Mouse (Mus musculus) embryo, embryonic 10 days (tissue): Measurements from ENCODE around the gene Gabbr2.
A peak's percentile ranks its signal among the peaks of the same experiment; 100 is the strongest.
"Not testable (repeated sequence)": the region's sequence is repeated elsewhere in the genome, so short reads cannot be mapped to it uniquely, and the experiment has no call there.

Experiments
- DNase-seq: peaks from one replicate; pipeline ENCODE4 v3.0.0-alpha.2; 2015; ENCODE audit warnings: low spot score

The Gabbr2 gene

GRCm38 (mm10) chr4:46650086-46650753, 341.5 kb downstream of the Gabbr2 start, which contains the start of gene Tbc1d2:
Gene Tbc1d2, minus strand, starts transcription at chr4:46650209.
- DNase-seq = peak; percentile 95

DNA sequence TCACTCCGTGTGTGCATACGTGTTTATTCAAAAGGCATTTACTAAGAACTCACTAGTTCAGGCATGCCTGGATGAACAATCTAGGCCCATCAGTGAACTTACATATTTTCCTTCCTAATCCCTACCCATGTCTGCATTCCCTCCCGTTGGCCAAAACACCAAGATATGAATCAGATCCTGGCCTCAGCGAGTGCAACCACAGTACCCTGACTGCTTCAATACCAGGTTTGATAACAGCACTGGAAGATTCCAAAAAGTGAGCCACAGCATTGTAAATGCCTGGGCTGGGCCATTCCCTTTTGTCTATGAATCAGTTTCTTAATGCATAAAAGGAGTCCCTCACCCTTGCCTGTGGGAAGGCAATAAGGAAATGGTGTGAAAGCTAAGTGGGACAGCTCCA, 342.5 kb downstream of the Gabbr2 start:
- no peak for DNase-seq

DNA sequence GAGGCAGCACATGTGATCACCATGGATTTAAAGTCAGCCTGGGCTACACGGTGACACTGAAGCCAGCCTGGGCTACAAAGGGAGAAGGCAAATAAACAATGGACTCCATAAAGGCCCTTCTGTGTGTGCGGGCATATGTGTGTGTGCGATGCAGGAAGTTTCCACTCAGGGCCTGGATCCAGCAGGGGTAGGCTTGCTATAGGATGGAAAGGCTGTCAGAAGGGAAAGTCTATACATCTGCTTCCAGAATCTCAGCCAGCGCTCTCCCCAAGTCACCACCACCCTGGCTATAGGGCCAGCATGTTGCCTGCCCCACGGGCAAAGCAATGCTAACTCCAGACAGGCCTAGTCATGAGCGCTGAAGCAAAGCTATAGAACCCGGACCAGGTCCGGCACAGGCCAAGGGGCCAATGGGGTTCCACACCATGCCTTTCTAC, 348.0 kb downstream of the Gabbr2 start:
- no peak for DNase-seq

GRCm38 (mm10) chr4:46642924-46643675, 348.6 kb downstream of the Gabbr2 start:
- DNase-seq = no peak

DNA sequence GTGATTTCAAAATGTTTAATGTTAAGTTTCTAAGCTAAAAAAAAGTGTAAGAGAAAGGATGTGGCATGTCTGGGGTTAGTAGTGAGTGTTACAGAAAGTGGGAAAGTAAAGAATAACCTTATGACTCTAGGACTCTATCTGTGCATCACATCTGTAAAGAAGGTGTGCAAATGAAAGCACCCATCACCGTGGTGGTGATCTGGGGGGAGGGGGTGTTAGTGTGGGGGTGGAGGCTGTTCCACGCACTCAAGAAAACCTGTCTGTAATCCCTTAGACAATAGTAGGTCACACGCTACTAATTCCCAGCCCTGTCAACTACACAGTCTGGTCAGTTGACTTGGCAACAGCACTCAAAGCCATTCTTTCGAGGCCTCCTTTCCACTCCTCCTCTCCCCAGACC, 350.4 kb downstream of the Gabbr2 start:
- DNase-seq = no peak

GRCm38 (mm10) chr4:46639866-46640265, 351.8 kb downstream of the Gabbr2 start:
- no peak for DNase-seq

DNA sequence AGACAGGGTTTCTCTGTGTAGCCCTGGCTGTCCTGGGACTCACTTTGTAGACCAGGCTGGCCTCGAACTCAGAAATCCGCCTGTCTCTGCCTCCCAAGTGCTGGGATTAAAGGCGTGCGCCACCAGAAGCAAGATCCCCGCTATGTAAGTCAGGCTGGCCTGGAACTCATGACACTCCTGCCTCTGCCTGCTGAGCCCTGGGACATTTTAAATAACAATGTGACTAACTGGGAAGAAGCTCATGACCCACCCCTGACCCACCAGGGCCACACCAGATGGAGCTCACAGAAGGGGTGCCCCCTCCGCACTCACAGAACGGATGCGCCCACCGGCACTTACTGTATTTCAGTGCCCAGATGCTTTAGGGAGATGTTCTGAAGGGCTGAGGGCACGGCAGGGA, 354.4 kb downstream of the Gabbr2 start:
- not testable (repeated sequence) for DNase-seq

DNA sequence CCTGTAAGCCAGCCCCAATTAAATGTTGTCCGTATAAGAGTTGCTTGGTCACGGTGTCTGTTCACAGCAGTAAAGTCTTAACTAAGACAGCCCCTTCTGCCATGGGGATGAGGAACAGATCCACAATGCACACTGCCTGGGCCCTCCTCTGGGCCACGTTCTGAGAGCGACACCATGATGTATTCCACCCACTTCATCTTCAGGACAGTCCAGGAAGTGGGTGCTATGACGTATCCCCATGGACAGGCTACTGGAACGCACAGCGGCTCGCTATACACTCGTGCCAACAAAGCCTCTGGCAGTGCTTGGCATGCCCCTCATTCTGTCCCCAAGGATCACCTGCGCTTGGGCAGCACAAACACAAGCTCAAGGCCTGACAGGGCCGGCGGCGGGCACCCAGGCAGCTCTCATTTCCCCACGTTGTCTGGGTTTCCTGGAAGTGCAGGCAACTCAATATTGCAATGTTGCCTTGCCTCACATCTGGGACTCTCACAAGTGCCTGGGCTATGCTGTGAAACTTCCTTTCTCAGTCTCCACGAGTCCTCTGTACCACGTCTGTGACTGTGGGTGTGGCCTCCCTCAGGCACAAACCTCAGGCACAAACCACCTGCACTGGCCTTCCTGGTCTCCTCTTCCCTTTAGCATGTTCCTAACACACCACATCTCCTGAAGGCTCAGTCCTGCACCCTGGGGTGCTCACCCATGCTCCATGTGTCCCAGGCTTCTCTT, 355.8 kb downstream of the Gabbr2 start:
- DNase-seq = no peak

DNA sequence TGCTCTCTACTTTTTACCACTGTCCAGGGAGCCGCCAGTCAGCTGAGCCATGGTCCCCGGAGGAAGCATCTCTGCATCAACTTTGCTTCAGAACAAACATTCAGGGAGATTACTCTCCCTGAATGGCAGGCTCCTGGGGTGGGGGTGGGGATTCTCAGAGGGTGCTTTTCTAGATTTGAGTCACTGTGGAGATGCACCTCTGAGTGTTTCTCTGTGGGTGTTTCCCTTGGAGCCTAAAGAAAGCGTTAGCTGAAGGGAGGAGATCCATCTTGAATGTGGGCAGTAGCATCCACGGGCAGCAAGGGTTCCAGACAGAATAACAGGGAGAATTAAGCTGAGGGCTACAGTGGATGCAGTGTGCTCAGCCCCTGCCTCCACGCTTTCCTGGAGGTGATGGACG, 356.8 kb downstream of the Gabbr2 start:
- no peak for DNase-seq

DNA sequence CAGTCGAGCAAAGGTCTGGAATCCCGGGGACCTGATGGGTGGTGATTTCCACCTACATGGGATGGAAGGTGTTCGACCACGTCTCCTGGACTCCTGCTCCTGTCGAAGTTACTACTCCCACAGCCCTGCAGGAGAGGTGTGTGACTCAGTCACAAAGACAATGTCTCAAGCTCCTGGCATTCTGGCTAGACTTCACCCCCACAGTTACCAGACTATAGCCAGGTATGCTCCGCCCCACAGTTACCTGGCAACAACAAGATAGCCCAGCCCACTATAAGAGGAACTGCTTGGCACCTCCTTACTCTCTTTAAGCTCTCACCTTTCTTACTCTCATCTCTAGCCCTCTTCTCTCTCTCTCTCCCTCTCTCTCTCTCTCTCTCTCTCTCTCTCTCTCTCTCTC, 358.1 kb downstream of the Gabbr2 start:
- not testable (repeated sequence) for DNase-seq

GRCm38 (mm10) chr4:46632465-46632864, 359.2 kb downstream of the Gabbr2 start:
- DNase-seq = no peak

DNA sequence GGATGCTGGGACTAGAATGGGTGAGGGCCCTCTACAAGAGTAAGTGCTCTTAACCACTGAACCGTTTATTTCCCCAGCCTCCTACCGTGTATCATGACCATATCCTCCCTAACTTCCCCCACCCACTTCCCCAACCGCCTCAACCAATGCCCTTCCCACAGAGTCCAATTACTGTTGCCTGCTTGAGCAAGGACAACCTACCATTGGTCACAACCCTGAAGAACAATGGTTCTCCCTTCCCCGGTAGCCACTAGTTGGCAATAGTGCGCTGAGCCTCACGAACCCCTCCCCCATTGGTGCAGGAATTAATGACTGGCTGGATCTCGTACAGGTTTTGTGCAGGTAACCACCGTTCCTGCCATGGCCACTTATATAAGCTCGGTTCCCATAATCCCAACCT, 361.3 kb downstream of the Gabbr2 start:
- peak; percentile 21 for DNase-seq

DNA sequence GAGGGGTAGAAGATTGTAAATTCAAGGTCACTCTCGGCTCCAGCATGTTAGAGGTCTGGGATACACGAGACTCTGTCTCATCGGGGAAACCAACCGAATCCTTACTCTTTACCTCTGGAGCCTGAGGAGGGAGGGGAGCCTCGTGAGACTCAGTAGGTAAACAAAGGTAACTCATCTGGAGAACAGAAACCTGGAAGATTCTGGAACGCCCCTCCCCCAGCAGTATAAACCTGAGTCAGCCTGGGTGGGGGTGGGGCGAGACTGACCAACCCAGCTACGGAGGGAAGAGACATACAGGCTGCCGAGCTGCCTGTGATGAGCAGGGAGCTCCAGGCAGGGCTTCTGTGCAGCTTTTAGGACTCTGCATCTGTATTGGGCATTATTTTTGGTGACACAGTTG, 362.8 kb downstream of the Gabbr2 start:
- no peak for DNase-seq

- no peak for DNase-seq
Measured at GRCm38 (mm10) chr4:46628081-46628480, 363.6 kb downstream of the Gabbr2 start.

DNA sequence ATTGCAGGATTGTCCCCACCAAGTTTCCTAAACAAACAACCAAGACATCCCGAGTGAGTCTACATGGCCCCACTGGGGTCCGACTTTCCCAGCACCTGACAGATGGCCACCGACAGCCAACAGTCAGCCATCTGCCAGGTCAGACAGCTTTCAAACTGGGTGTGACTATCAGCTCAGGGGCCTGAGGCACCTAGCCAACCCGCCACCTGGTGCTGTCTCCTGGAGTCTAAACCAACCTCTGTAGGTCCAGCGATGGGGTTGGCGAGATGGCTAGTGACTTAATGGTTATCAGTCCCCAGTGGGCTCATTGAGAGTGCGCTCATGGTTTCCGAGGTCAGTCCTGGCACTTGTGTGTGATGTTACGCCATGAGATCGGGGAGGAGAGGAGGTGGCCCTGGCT, 366.6 kb downstream of the Gabbr2 start:
- DNase-seq = no peak

DNA sequence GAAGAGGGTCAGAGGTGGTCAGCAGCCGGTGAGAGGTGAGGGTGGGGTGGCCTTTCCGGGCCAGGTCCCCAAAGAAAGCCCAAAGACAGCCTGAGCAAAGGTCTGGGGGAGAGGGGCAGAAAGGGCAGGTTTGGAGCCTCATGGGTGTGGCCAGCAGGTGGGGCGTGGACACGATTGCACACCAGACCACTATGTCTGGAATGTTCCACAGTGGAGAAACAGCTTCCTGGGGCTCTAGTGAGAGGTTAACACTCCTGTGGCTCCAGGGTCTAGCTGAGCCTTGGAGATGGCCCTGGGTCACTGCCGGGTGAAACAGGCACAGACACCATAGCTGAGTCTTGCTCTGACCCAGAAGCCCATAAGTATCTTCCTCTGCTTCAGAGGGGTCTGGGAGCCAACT, 368.7 kb downstream of the Gabbr2 start:
- DNase-seq = no peak

GRCm38 (mm10) chr4:46620946-46621345, 370.7 kb downstream of the Gabbr2 start:
- no peak for DNase-seq

GRCm38 (mm10) chr4:46620330-46620729, 371.3 kb downstream of the Gabbr2 start:
- DNase-seq = peak; percentile 65

GRCm38 (mm10) chr4:46618196-46618817, 373.4 kb downstream of the Gabbr2 start:
- DNase-seq = no peak

DNA sequence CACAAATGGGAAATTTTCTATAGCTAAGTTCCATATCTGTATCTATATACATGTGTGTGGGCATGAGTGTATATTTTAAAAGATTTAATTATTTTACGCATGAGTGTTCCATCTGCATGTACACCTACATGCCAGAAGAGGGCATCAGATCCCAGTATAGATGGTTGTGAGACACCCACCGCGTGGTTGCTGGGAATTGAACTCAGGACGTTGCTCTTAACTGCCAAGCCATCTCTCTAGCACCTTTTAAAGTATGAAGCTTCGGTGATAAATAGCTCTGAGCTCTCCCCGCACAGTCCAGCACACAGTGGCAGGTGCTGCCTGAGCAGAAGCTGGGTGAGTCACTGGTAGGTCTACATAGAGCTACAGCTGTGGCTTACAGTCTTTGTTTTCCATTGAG, 374.3 kb downstream of the Gabbr2 start:
- DNase-seq = no peak

DNA sequence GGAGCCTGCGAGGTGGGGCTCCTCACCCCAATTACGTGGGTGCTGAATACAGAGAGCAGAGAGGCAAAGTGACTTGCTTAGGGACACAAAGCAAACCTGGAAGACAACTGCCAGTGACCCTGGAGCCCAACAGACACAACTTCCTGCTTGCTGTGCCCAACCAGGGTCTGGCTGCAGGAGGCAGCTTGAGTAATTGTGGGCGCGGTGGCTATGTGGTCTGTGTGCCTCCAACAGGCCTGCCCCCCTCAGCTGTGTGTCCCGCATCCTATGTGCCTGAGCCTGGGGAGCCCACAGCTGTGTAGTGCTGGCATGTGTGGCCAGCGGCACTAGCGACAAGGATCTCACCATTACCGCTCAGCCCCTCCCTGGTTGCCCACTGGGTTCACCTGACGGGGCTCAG, 377.0 kb downstream of the Gabbr2 start:
- no peak for DNase-seq

DNA sequence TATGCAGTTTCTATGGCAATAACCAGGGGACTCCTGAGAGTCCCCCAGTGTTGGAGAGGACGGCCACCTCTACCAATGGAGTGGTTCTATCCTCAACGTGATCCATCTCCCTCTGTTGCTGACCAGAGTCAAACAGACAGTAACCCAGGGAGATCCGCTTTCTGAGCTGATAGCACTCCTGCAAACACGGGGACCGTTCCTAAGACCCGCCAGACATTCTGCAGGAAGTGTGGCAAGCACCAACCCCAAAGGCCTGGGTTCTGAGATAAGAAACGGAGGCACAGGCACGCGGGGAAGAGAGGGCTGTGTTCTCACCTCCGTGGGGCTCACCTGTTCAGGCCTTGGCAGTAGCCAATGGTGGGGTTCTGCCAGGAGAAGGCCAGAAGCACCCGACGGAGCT, 378.1 kb downstream of the Gabbr2 start:
- no peak for DNase-seq
